Mouse (Mus musculus) testis, adult 2 months (tissue): Measurements from ENCODE around the gene Ppp2r5b.

Experiments used
- CTCF ChIP-seq: fragments of 200-500 bp; IDR thresholded peaks from 2 replicates; pipeline ENCODE4 v1.5.1; 2012; ENCODE audit warnings: low read depth, mild to moderate bottlenecking, inconsistent platforms, low read length, moderate library complexity; ENCODE audit not compliant: control insufficient read depth, insufficient read depth, insufficient replicate concordance
- POLR2A ChIP-seq: fragments of 200-500 bp; IDR thresholded peaks from 2 replicates; pipeline ENCODE4 v1.6.1; 2012; ENCODE audit warnings: low read depth, mild to moderate bottlenecking, inconsistent platforms, low read length, moderate library complexity; ENCODE audit not compliant: control insufficient read depth

GRCm38 (mm10) chr19:6178775-6179174 lies 56.9 kb downstream of the Ppp2r5b start:
- TF ChIP-seq CTCF (no peak), POLR2A (no peak)
